In the genomic region with DNA sequence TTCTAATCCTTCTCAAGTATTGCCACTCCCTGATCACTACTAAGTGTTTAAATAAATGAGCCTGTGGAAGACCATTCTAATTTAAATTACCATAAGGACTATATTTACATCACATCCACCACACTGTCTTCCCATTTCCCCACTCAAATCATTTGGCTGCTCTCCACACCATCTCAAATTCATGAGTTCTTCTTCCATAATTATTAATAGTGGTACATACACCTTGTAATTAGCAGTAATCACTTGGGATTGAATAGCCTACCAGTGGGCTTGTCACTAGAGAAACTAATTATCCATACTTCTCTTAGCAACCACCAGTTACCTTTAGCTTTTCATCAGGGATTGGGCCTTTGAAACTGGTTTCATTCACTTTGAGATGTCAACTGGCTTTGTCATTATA, we compare ENCODE assay signal across 20 mouse cellular contexts.
"Had no signal": no experiment of that assay in that cellular context is flagged by ENCODE, and none has a peak within 500 bp of the region (broad histone marks: within the 10 kb centered on the region; RNA-seq: fewer than 3 reads in every experiment).

No protein-coding gene starts in this region.

- H3K27ac ChIP-seq: lung, embryonic 15.5 days; midbrain, embryonic 10.5 days; midbrain, embryonic 12.5 days; neural tube, embryonic 13.5 days; neural tube, embryonic 15.5 days had no signal

- H3K9ac ChIP-seq: liver, postnatal 0 days; lung, embryonic 15.5 days; midbrain, embryonic 12.5 days; neural tube, embryonic 13.5 days; neural tube, embryonic 15.5 days had no signal

- H3K4me3 ChIP-seq: lung, embryonic 15.5 days; midbrain, embryonic 10.5 days; midbrain, embryonic 12.5 days; myocyte; neural tube, embryonic 13.5 days; neural tube, embryonic 15.5 days had no signal

- H3K9me3 ChIP-seq: lung, embryonic 15.5 days; midbrain, embryonic 10.5 days; midbrain, embryonic 12.5 days; neural tube, embryonic 13.5 days; neural tube, embryonic 15.5 days had no signal

- H3K36me3 ChIP-seq: lung, embryonic 15.5 days; midbrain, embryonic 10.5 days; midbrain, embryonic 12.5 days; neural tube, embryonic 13.5 days; neural tube, embryonic 15.5 days had no signal

- H3K27me3 ChIP-seq: lung, embryonic 15.5 days; midbrain, embryonic 12.5 days; neural tube, embryonic 13.5 days; neural tube, embryonic 15.5 days had no signal

- ATAC-seq: liver, postnatal 0 days; lung, postnatal 0 days; midbrain, embryonic 16.5 days had no signal

- H3K4me1 ChIP-seq: lung, embryonic 15.5 days; midbrain, embryonic 10.5 days; midbrain, embryonic 12.5 days; neural tube, embryonic 13.5 days; neural tube, embryonic 15.5 days had no signal

- H3K4me2 ChIP-seq: lung, embryonic 15.5 days; midbrain, embryonic 12.5 days; neural tube, embryonic 13.5 days; neural tube, embryonic 15.5 days had no signal

- DNase-seq: liver, postnatal 0 days; lung, adult 2 months; lung, postnatal 4 days; midbrain, embryonic 14.5 days; retina, postnatal 1 day; right cerebral cortex, adult 18-20 months; right cerebral cortex, postnatal 25 days; right cerebral cortex, postnatal 4 days; spleen, adult 18-20 months; thymus, adult 18-20 months; thymus, postnatal 14 days; thymus, postnatal 36 days had no signal
